Mouse (Mus musculus): ENCODE measurements around the gene Xylt2.
"Not testable (repeated sequence)": the region's sequence is repeated elsewhere in the genome, so short reads cannot be mapped to it uniquely, and the experiment has no call there.

Xylt2 gene

GRCm38 (mm10) chr11:94676754-94677606 is at the start of gene Xylt2:
TSS of gene Xylt2 (minus strand) at chr11:94677515.
- peak; percentile 96 for DNase-seq

- no peak for DNase-seq
Observed at GRCm38 (mm10) chr11:94719216-94719615, 41.9 kb upstream of the Xylt2 start.

- no peak for DNase-seq
Observed at GRCm38 (mm10) chr11:94718113-94718909, 41.0 kb upstream of the Xylt2 start.

GRCm38 (mm10) chr11:94717239-94717638 is 39.9 kb upstream of the Xylt2 start:
- peak; percentile 20 for DNase-seq

- peak; percentile 78 for DNase-seq
Observed at GRCm38 (mm10) chr11:94716754-94717153, 39.4 kb upstream of the Xylt2 start.

GRCm38 (mm10) chr11:94715622-94716021 is 38.3 kb upstream of the Xylt2 start:
- DNase-seq, result no peak

- peak; percentile 57 for DNase-seq
Observed at GRCm38 (mm10) chr11:94713246-94713860, 36.0 kb upstream of the Xylt2 start.

GRCm38 (mm10) chr11:94704472-94704871 is 27.2 kb upstream of the Xylt2 start, which contains the start of gene Gm11541:
TSS of gene Gm11541 (minus strand) at chr11:94704499.
- peak; percentile 69 for DNase-seq

GRCm38 (mm10) chr11:94704020-94704419 is 26.7 kb upstream of the Xylt2 start:
- peak; percentile 28 for DNase-seq

- no peak for DNase-seq
Observed at GRCm38 (mm10) chr11:94702216-94702610, 24.9 kb upstream of the Xylt2 start.

- peak; percentile 27 for DNase-seq
Observed at GRCm38 (mm10) chr11:94701401-94702215, 24.3 kb upstream of the Xylt2 start.

GRCm38 (mm10) chr11:94699399-94699798 is 22.1 kb upstream of the Xylt2 start:
- DNase-seq, result no peak

GRCm38 (mm10) chr11:94697703-94698464 is 20.6 kb upstream of the Xylt2 start:
- no peak for DNase-seq

GRCm38 (mm10) chr11:94697140-94697539 is 19.8 kb upstream of the Xylt2 start:
- DNase-seq, result no peak

- DNase-seq, result no peak
Observed at GRCm38 (mm10) chr11:94695508-94695907, 18.2 kb upstream of the Xylt2 start.

GRCm38 (mm10) chr11:94692502-94692901 is 15.2 kb upstream of the Xylt2 start:
- not testable (repeated sequence) for DNase-seq

GRCm38 (mm10) chr11:94687178-94687577 is 9.9 kb upstream of the Xylt2 start:
- DNase-seq, result no peak

- no peak for DNase-seq
Observed at GRCm38 (mm10) chr11:94682427-94682826, 5.1 kb upstream of the Xylt2 start.

- no peak for DNase-seq
Observed at GRCm38 (mm10) chr11:94681640-94682039, 4.3 kb upstream of the Xylt2 start.

GRCm38 (mm10) chr11:94680639-94681038 is 3.3 kb upstream of the Xylt2 start:
- no peak for DNase-seq

GRCm38 (mm10) chr11:94677607-94678145 is 361 bp upstream of the Xylt2 start:
- DNase-seq, result no peak

Measured in kidney, postnatal 10 days (tissue).